Comparison of ENCODE assay signal across 18 mouse cellular contexts in genomic region chr2:156468890-156469289, GRCm38 (mm10). TPM values are rescaled to one million over a fixed set of nuclear protein-coding genes. Genes with fewer than 3 reads are reported as not detected.
DNase-seq lines count a peak whose midpoint lies in the region; ATAC-seq lines count a peak whose summit lies in the region.
"Had no signal": no experiment of that assay in that cellular context is flagged by ENCODE, and none has a peak within 500 bp of the region (broad histone marks: within the 10 kb centered on the region; RNA-seq: fewer than 3 reads in every experiment).

No protein-coding gene starts in this region.

- no peaks in the 10 kb centered on the region for H3K9me3 ChIP-seq in forebrain, embryonic 14.5 days (replicated peaks; ENCODE audit: control insufficient read depth, low read length)
- H3K9me3 ChIP-seq in forebrain, embryonic 11.5 days (ENCODE audit: control insufficient read depth, low read length), result no peaks in the 10 kb centered on the region
- H3K9me3 ChIP-seq in neural tube, embryonic 14.5 days (ENCODE audit: control insufficient read depth, low read length), result no peaks in the 10 kb centered on the region
- H3K9me3 ChIP-seq: embryonic facial prominence, embryonic 12.5 days; heart, embryonic 15.5 days; hindbrain, embryonic 13.5 days had no signal

- no peak overlapping the region for H3K4me2 ChIP-seq in forebrain, embryonic 14.5 days (ENCODE audit: low read length)
- no peak overlapping the region for H3K4me2 ChIP-seq in forebrain, embryonic 11.5 days (ENCODE audit: low read depth, low read length, severe bottlenecking)
- H3K4me2 ChIP-seq in neural tube, embryonic 14.5 days (ENCODE audit: low read depth, low read length), result no peak overlapping the region
- H3K4me2 ChIP-seq: embryonic facial prominence, embryonic 12.5 days; heart, embryonic 15.5 days; hindbrain, embryonic 13.5 days had no signal

- H3K27me3 ChIP-seq in forebrain, embryonic 14.5 days (replicated peaks; ENCODE audit: control insufficient read depth, insufficient read depth, low read length), result no peaks in the 10 kb centered on the region
- no peaks in the 10 kb centered on the region for H3K27me3 ChIP-seq in forebrain, embryonic 11.5 days (ENCODE audit: control insufficient read depth, insufficient read depth, low read length)
- H3K27me3 ChIP-seq in neural tube, embryonic 14.5 days (ENCODE audit: control insufficient read depth, insufficient read depth, low read length), result no peaks in the 10 kb centered on the region
- H3K27me3 ChIP-seq: embryonic facial prominence, embryonic 12.5 days; heart, embryonic 15.5 days had no signal

- 0 out of 2 replicates have a peak overlapping the region, but pooled peaks have one; percentile 27 for H3K27ac ChIP-seq in forebrain, embryonic 14.5 days (ENCODE audit: low read depth, low read length)
- no peak overlapping the region for H3K27ac ChIP-seq in forebrain, embryonic 11.5 days (ENCODE audit: low read depth, low read length)
- H3K27ac ChIP-seq in neural tube, embryonic 14.5 days (ENCODE audit: low read depth, low read length), result peak overlapping the region; percentile 16; the same call in 1 of the 2 replicates
- H3K27ac ChIP-seq: embryonic facial prominence, embryonic 12.5 days; heart, adult 2 months; heart, embryonic 15.5 days; hindbrain, embryonic 13.5 days; hindbrain, postnatal 0 days had no signal

- WGBS in forebrain, embryonic 14.5 days, result 87% methylated on average over 5 of the region's 5 CpGs
- WGBS in forebrain, embryonic 11.5 days, result 92% methylated on average over 5 of the region's 5 CpGs
- WGBS in neural tube, embryonic 14.5 days, result 78% methylated on average over 5 of the region's 5 CpGs

- no peak overlapping the region for H3K9ac ChIP-seq in forebrain, embryonic 14.5 days (ENCODE audit: low read length)
- no peak overlapping the region for H3K9ac ChIP-seq in forebrain, embryonic 11.5 days (ENCODE audit: low read length)
- H3K9ac ChIP-seq in neural tube, embryonic 14.5 days (replicated peaks; ENCODE audit: low read depth, low read length), result no peak overlapping the region
- H3K9ac ChIP-seq: embryonic facial prominence, embryonic 12.5 days; heart, embryonic 15.5 days; hindbrain, embryonic 13.5 days had no signal

- no peak overlapping the region for H3K4me3 ChIP-seq in forebrain, embryonic 14.5 days (ENCODE audit: low read depth, low read length)
- H3K4me3 ChIP-seq in forebrain, embryonic 11.5 days (ENCODE audit: low read depth, low read length), result no peak overlapping the region
- no peak overlapping the region for H3K4me3 ChIP-seq in neural tube, embryonic 14.5 days (ENCODE audit: low read depth, low read length)
- H3K4me3 ChIP-seq: embryonic facial prominence, embryonic 12.5 days; heart, adult 2 months; heart, embryonic 15.5 days; hindbrain, embryonic 13.5 days had no signal

- DNase-seq in forebrain, embryonic 14.5 days (ENCODE audit: low spot score), result peak; percentile 37
- no peak for DNase-seq in forebrain, embryonic 11.5 days (ENCODE audit: low spot score)
- DNase-seq in frontal cortex, postnatal 25 days (ENCODE audit: low spot score in 2 of 2), result no peak
- no peak for DNase-seq in neural tube, embryonic 10.5 days (ENCODE audit: extremely low spot score, low spot score)
- peak; percentile 63 for DNase-seq in brain, adult 2 months (ENCODE audit: low read depth, low spot score)
- DNase-seq in kidney, postnatal 4 days, result no peak
- DNase-seq: adrenal gland, postnatal 14 days; cerebellum, adult 8-10 months; gastrocnemius, postnatal 14 days; heart, adult 2 months; heart, postnatal 14 days; kidney, adult 11 months had no signal

- H3K36me3 ChIP-seq in forebrain, embryonic 14.5 days (ENCODE audit: control insufficient read depth, insufficient read depth, low read length), result no peaks in the 10 kb centered on the region
- no peaks in the 10 kb centered on the region for H3K36me3 ChIP-seq in forebrain, embryonic 11.5 days (ENCODE audit: control insufficient read depth, insufficient read depth, low read length)
- H3K36me3 ChIP-seq in neural tube, embryonic 14.5 days (ENCODE audit: control insufficient read depth, insufficient read depth, low read length), result no peaks in the 10 kb centered on the region
- H3K36me3 ChIP-seq: embryonic facial prominence, embryonic 12.5 days; heart, embryonic 15.5 days had no signal

- no peaks in the 10 kb centered on the region for H3K4me1 ChIP-seq in forebrain, embryonic 14.5 days (ENCODE audit: control insufficient read depth, insufficient read depth, low read length)
- H3K4me1 ChIP-seq in forebrain, embryonic 11.5 days (replicated peaks; ENCODE audit: control insufficient read depth, insufficient read depth, low read length), result no peaks in the 10 kb centered on the region
- H3K4me1 ChIP-seq in neural tube, embryonic 14.5 days (ENCODE audit: control insufficient read depth, insufficient read depth, low read length), result no peaks in the 10 kb centered on the region

- no peak for ATAC-seq in forebrain, embryonic 14.5 days
- ATAC-seq in forebrain, embryonic 11.5 days (replicated peaks; ENCODE audit: low FRiP score), result no peak
- ATAC-seq in frontal cortex, adult (ENCODE audit: low TSS enrichment), result peak; percentile 34; the same call in 1 of the 2 replicates
- no peak for ATAC-seq in neural tube, embryonic 14.5 days (ENCODE audit: low read depth)
- ATAC-seq: hindbrain, postnatal 0 days had no signal

RNA-seq across cellular contexts. Expression of gene Epb41l1, which starts 48.2 kb away (rescaled TPM):
- polyA plus RNA-seq in forebrain, embryonic 14.5 days (2014; fragmentation: Nextera tagmentation; extraction: Ambion mirVana), result 9.6 and 11.2 TPM in 2 replicates
- 3.1 and 3.6 TPM in 2 replicates for polyA plus RNA-seq in forebrain, embryonic 11.5 days (2014; fragmentation: Nextera tagmentation; extraction: Ambion mirVana)
- 19.8 and 25.5 TPM in 2 replicates for polyA plus RNA-seq in neural tube, embryonic 14.5 days (2014; fragmentation: Nextera tagmentation; extraction: Ambion mirVana)

Comparison
In these comparisons a context has a peak if more than half of its experiments do, and no peak if none do; other contexts are left out.
1. DNase-seq: peak in forebrain, embryonic 14.5 days (single experiment) and brain, adult 2 months (single experiment); none in forebrain, embryonic 11.5 days (single experiment), frontal cortex, postnatal 25 days (0 of 2), neural tube, embryonic 10.5 days (single experiment) and kidney, postnatal 4 days (0 of 2).